ENCODE assay signal across 8 mouse cellular contexts in the genomic region with DNA sequence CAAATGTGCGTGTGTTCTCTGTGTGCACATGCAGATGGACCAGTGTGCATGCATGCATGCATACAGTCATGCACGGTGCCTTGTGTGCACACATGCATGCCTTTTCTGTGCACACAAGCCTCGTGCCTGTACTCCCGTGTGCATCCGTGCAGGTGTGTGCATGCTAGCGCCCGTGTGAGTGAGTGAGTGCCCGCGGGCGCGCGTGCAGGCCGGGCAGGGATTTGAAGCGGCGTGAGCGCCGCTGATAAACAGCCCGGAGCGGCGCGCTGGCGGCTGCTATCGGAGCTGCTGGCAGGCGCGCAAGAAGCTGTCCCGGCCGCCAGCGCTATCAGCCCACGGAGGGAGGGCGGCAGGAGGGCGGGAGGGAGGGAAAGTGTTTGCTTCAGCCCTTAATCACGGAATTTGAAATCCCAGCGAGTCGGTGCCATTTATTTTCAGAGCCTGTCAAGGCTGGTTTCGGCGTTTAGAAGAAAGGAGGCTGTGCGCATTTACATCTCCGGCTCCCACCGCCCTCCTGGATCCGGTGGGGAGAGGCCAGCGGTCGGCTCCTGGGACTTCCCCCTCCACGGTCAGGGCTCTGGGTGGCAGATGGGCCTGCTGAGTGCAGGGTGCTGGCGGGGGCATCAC.
A peak's percentile ranks its signal among the peaks of the same experiment; 100 is the strongest.
DNase-seq lines count a peak whose midpoint lies in the region; ATAC-seq and TF ChIP-seq lines count a peak whose summit lies in the region.

No protein-coding gene starts in this region.

- peaks cover 5% of the 10 kb centered on the region; the same call in 1 of the 2 replicates for H3K4me1 ChIP-seq in embryonic fibroblast, embryonic 13.5 days (ENCODE audit: control insufficient read depth, insufficient read depth, low read length)
- H3K4me1 ChIP-seq in liver, embryonic 15.5 days (replicated peaks): peaks cover 17% of the 10 kb centered on the region
- peaks cover 29% of the 10 kb centered on the region for H3K4me1 ChIP-seq in neural tube, embryonic 13.5 days (replicated peaks)

- H3K9ac ChIP-seq in liver, embryonic 15.5 days: 0 out of 2 replicates have a peak overlapping the region, but pooled peaks have one; percentile 9
- peak overlapping the region; percentile 78 for H3K9ac ChIP-seq in neural tube, embryonic 13.5 days

- H3ac ChIP-seq in C2C12 (ENCODE audit: control insufficient read depth, insufficient read length, low read depth): peak overlapping the region; percentile 26

- H3K27ac ChIP-seq in embryonic fibroblast, embryonic 13.5 days (ENCODE audit: insufficient read depth, low read length): peak overlapping the region; percentile 28; the same call in 1 of the 2 replicates
- H3K27ac ChIP-seq in liver, embryonic 15.5 days (replicated peaks): 0 out of 2 replicates have a peak overlapping the region, but pooled peaks have one; percentile 55
- peak overlapping the region; percentile 98 for H3K27ac ChIP-seq in neural tube, embryonic 13.5 days (replicated peaks)

- DNase-seq in brain, adult 2 months (ENCODE audit: low read depth, low spot score): peak; percentile 92
- DNase-seq in heart, postnatal 10 days: peak; percentile 84 to 85
- peak; percentile 51 to 79 for DNase-seq in kidney, postnatal 36 days

- no peak overlapping the region for H3K4me3 ChIP-seq in C2C12 (ENCODE audit: insufficient read depth, poor library complexity, severe bottlenecking)
- no peak overlapping the region for H3K4me3 ChIP-seq in embryonic fibroblast, embryonic 13.5 days (ENCODE audit: insufficient read depth, low read length)
- peak overlapping the region; percentile 25 for H3K4me3 ChIP-seq in liver, embryonic 15.5 days (replicated peaks)
- H3K4me3 ChIP-seq in neural tube, embryonic 13.5 days: peak overlapping the region; percentile 27

- no peak for TF ChIP-seq POLR2A in embryonic fibroblast, embryonic 13.5 days (IDR thresholded peaks at IDR 0.05; ENCODE audit: low read depth, low read length)

- WGBS in liver, embryonic 15.5 days (ENCODE audit: insufficient replicate concordance): under 1% methylated on average over 44 of the region's 44 CpGs
- under 1% methylated on average over 44 of the region's 44 CpGs for WGBS in neural tube, embryonic 13.5 days

- H3K36me3 ChIP-seq in C2C12 (ENCODE audit: control insufficient read depth, insufficient read depth): no peaks in the 10 kb centered on the region
- no peaks in the 10 kb centered on the region for H3K36me3 ChIP-seq in liver, embryonic 15.5 days (replicated peaks)
- H3K36me3 ChIP-seq in neural tube, embryonic 13.5 days: no peaks in the 10 kb centered on the region

- intact Hi-C loops in heart, postnatal 10 days (cut with DNase I): loop anchor here (2.0 kb wide), 1 partner anchor 14 kb away; no protein-coding TSS in a partner anchor

- no peaks in the 10 kb centered on the region; the same call in 1 of the 2 replicates for H3K9me3 ChIP-seq in liver, embryonic 15.5 days (replicated peaks)
- peaks cover 10% of the 10 kb centered on the region for H3K9me3 ChIP-seq in neural tube, embryonic 13.5 days

- ATAC-seq in liver, embryonic 15.5 days (ENCODE audit: insufficient read depth): 0 out of 2 replicates have a peak, but pooled peaks have one; percentile 37
- peak; percentile 87 for ATAC-seq in neural tube, embryonic 13.5 days (ENCODE audit: low read depth)
- ATAC-seq in monocyte, adult 5-6 weeks (replicated peaks; ENCODE audit: insufficient number of reproducible peaks, low FRiP score, low TSS enrichment, poor library complexity, severe bottlenecking): no peak

- H3K79me2 ChIP-seq in C2C12 (ENCODE audit: control insufficient read depth, insufficient read depth): no peaks in the 10 kb centered on the region

- no peaks in the 10 kb centered on the region for H3K27me3 ChIP-seq in C2C12 (ENCODE audit: control insufficient read depth, insufficient read depth, insufficient read length)
- peaks cover 32% of the 10 kb centered on the region for H3K27me3 ChIP-seq in liver, embryonic 15.5 days
- no peaks in the 10 kb centered on the region for H3K27me3 ChIP-seq in neural tube, embryonic 13.5 days

- no peaks in the 10 kb centered on the region for H3K79me3 ChIP-seq in C2C12 (ENCODE audit: low read depth)

- TF ChIP-seq CTCF in C2C12 (IDR thresholded peaks at IDR 0.05; ENCODE audit: control insufficient read depth, insufficient read depth, insufficient read length): no peak
- no peak for TF ChIP-seq CTCF in embryonic fibroblast, embryonic 13.5 days (IDR thresholded peaks at IDR 0.05; ENCODE audit: borderline replicate concordance, insufficient read depth, low read length)

- peak overlapping the region; percentile 52 for H3K4me2 ChIP-seq in liver, embryonic 15.5 days
- H3K4me2 ChIP-seq in neural tube, embryonic 13.5 days: peak overlapping the region; percentile 59

TF ChIP-seq in C2C12, 6 proteins besides CTCF, POLR2A, EP300 and RAD21:
- TF ChIP-seq FOSL1 (IDR thresholded peaks at IDR 0.05; ENCODE audit: insufficient read depth, low read length, poor library complexity, severe bottlenecking) (no peak), USF1 (IDR thresholded peaks at IDR 0.05; ENCODE audit: low read depth) (no peak), MAX (IDR thresholded peaks at IDR 0.05) (no peak), MYOG (IDR thresholded peaks at IDR 0.05; ENCODE audit: control insufficient read depth, extremely low read depth, insufficient read length) (no peak), MYOD1 (IDR thresholded peaks at IDR 0.05; ENCODE audit: control insufficient read depth, insufficient read length, low read depth) (no peak), CEBPB (IDR thresholded peaks at IDR 0.05; ENCODE audit: low read depth) (no peak)

Comparison
In these comparisons a context has a peak if more than half of its experiments do, and no peak if none do; other contexts are left out.
1. H3K4me3 ChIP-seq: peak in liver, embryonic 15.5 days (single experiment) and neural tube, embryonic 13.5 days (single experiment); none in C2C12 (single experiment) and embryonic fibroblast, embryonic 13.5 days (single experiment).
2. H3K27ac ChIP-seq: peak in every context shown above with its lines; median percentile 98 in neural tube, embryonic 13.5 days; 55 in liver, embryonic 15.5 days; 28 in embryonic fibroblast, embryonic 13.5 days.
3. Peak in every context shown above with its lines, with median percentiles within 50 percentile points of each other: DNase-seq.